Mouse (Mus musculus): ENCODE data around the gene Hnrnpd.

- peak; percentile 41 for TF ChIP-seq CTCF (IDR thresholded peaks at IDR 0.05)
- TF ChIP-seq POLR2A (IDR thresholded peaks at IDR 0.05; ENCODE audit: insufficient read depth, low read depth, low read length): no peak
Measured at GRCm38 (mm10) chr5:100007040-100007375, 28.3 kb upstream of the Hnrnpd start.

Measured in heart, adult 2 months (tissue).